Mouse (Mus musculus) forebrain, embryonic 13.5 days (tissue): ENCODE data around the gene Tmprss9. TPM values are rescaled to one million over a fixed set of nuclear protein-coding genes. Genes with fewer than 3 reads are reported as not detected.

Experiments used
- ATAC-seq: fragments of 200-750 bp; cut with Nextera tagmentation; 2 replicates; pipeline ENCODE4 v1.8.0; 2017
- H3K27ac ChIP-seq: fragments of 300-500 bp; sonication (generic); 2 replicates; pipeline ENCODE4 v1.5.1; 2015; ENCODE audit warnings: inconsistent platforms, mild to moderate bottlenecking, moderate library complexity
- H3K27me3 ChIP-seq: fragments of 300-500 bp; sonication (generic); 2 replicates; pipeline ENCODE4 v1.6.1; 2015; ENCODE audit warnings: mild to moderate bottlenecking, inconsistent platforms
- H3K36me3 ChIP-seq: fragments of 300-500 bp; sonication (generic); 2 replicates; pipeline ENCODE4 v1.6.1; 2015; ENCODE audit warnings: mild to moderate bottlenecking, inconsistent platforms; ENCODE audit not compliant: poor library complexity, severe bottlenecking
- H3K4me1 ChIP-seq: fragments of 300-500 bp; sonication (generic); 2 replicates; pipeline ENCODE4 v1.6.1; 2015; ENCODE audit warnings: inconsistent platforms
- H3K4me2 ChIP-seq: fragments of 300-500 bp; sonication (generic); 2 replicates; pipeline ENCODE4 v1.6.1; 2015; ENCODE audit warnings: inconsistent platforms, mild to moderate bottlenecking, moderate library complexity
- H3K4me3 ChIP-seq: fragments of 300-500 bp; sonication (generic); 2 replicates; pipeline ENCODE4 v1.5.1; 2015; ENCODE audit warnings: mild to moderate bottlenecking, inconsistent platforms
- H3K9ac ChIP-seq: fragments of 300-500 bp; sonication (generic); 2 replicates; pipeline ENCODE4 v1.6.1; 2015; ENCODE audit warnings: mild to moderate bottlenecking, inconsistent platforms
- H3K9me3 ChIP-seq: fragments of 300-500 bp; sonication (generic); replicated peaks from 2 replicates; pipeline ENCODE4 v1.6.1; 2016; ENCODE audit warnings: inconsistent platforms
- WGBS: fragments of 180-500 bp; shearing (Covaris S2); methylation state at CpG from one replicate; pipeline ENCODE4 v1.1.7; 2015; 5-methylcytosine and 5-hydroxymethylcytosine counted together
- polyA plus RNA-seq: library from polyadenylated mRNA; unstranded; fragments of >200 nt; fragmentation: Nextera tagmentation; extraction: Ambion mirVana; gene quantifications from 2 replicates; pipeline ENCODE4 v1.2.1, GENCODE M21; 2015

Tmprss9 gene
- polyA plus RNA-seq, 1 experiment from 2014 or later = 0.14 TPM

DNA sequence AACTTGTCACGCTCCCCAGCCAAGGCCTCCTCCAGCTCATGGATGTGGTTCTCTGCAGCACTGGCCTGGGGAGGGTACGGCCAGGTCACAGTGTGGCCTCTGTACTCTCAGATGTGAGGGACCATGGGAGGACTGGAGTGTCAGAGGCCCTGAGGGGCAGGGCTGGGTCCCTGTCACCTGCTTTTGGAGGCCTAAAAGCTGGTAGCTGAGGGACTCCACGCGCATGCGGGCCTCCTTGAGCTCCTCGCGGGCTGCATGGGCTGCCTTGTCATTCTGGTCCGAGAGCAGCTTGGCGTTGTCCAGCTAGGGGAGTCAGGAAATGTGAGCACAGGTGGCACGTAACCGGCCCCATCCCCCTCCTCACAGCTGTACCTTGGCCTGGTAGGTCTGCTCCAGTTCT, 33.1 kb downstream of the Tmprss9 start:
- Histone ChIP-seq H3K4me1 (peaks cover 3% of the 10 kb centered on the region), H3K9ac (no peak overlapping the region), H3K9me3 (no peaks in the 10 kb centered on the region), H3K27me3 (no peaks in the 10 kb centered on the region), H3K36me3 (peaks cover 80% of the 10 kb centered on the region), H3K4me2 (no peak overlapping the region), H3K27ac (no peak overlapping the region), H3K4me3 (no peak overlapping the region)
- no peak for ATAC-seq
- WGBS = 96% methylated on average over 11 of the region's 11 CpGs

DNA sequence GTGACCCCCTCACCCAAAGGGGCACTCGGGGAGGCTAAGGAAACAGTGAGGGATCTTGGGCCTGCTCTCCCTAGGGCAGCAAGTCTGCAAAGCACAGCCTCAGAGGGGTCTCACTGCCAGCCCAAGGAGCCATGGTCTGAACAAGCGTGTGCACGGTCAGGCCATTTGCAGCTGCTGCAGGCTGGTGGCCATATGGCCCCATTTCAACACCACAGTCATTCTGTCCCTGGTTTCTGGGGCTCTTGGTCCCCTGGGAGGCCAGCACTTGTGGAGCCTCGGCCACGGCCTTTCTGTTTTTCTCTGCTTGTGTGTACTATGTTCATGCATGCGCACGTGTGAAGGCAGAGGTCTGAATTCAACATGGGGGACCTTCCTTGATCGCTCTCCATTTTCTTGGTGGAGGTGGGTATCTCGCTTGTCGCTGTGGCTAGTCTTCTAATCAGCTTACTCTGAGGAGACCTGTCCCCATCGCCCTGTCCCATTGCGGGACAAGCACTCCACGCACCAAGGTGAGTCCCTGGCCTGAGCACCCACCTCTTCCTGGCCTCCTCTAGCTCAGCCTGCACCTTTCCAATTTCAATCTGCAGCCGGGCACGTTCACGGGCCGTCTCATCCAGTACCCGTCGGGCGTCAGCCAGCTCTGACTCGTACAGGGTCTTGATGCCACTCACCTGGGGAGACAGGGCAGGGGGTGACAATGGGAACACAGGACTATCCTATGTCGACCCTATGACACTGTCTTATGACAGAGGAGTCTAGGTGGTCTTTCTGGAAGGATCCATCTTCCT, 37.9 kb downstream of the Tmprss9 start:
- H3K4me1 ChIP-seq = no peaks in the 10 kb centered on the region
- H3K36me3 ChIP-seq = peaks cover 94% of the 10 kb centered on the region
- no peak overlapping the region for H3K4me2 ChIP-seq
- no peaks in the 10 kb centered on the region for H3K9me3 ChIP-seq
- no peak overlapping the region for H3K4me3 ChIP-seq
- H3K27ac ChIP-seq = no peak overlapping the region
- no peak overlapping the region for H3K9ac ChIP-seq
- H3K27me3 ChIP-seq = no peaks in the 10 kb centered on the region
- ATAC-seq = no peak
- 98% methylated on average over 22 of the region's 22 CpGs for WGBS

DNA sequence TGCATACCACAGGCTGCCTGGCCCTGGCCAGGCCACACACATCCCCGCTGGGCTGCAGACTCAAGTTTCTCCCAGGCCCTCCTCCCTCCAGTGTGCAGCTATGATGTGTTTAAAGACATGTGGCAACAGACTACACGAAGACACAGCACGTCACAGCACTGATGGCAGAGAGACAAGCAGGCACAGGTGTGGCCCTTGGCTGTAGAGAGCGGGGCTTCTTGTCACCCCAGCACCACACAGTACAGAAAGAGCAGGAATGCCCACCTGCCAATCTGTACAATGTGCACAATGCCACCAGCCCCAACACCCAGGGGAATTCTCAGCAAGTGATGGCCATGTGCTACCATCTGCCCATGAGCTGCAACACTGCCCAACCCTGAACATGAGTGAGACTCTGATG, 39.7 kb downstream of the Tmprss9 start:
- H3K4me2 ChIP-seq = no peak overlapping the region
- H3K36me3 ChIP-seq = peaks cover 85% of the 10 kb centered on the region
- no peak overlapping the region for H3K9ac ChIP-seq
- peaks cover 11% of the 10 kb centered on the region for H3K4me1 ChIP-seq
- H3K27ac ChIP-seq = no peak overlapping the region
- no peaks in the 10 kb centered on the region for H3K27me3 ChIP-seq
- H3K4me3 ChIP-seq = no peak overlapping the region
- no peaks in the 10 kb centered on the region for H3K9me3 ChIP-seq
- no peak for ATAC-seq
- over 99% methylated on average over 4 of the region's 4 CpGs for WGBS

DNA sequence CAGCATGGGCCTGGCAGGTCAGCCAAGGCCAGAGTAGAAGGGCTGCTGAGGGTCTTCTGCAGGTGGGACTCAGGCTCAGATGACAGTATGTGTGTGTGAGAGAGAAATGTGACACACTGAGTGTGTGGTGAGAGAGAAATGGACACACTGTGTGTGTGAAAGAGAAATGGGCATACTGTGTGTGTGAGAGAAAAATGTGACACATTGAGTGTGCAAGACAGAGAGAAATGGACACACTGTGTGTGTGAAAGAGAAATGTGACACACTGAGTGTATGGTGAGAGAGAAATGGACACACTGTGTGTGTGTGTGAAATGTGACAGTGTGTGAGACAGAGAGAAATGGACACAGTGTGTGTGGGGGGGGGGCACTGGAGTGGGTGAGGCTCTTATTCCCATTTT, 40.2 kb downstream of the Tmprss9 start:
- ATAC-seq = no peak
- Histone ChIP-seq H3K27ac (no peak overlapping the region), H3K36me3 (peaks cover 82% of the 10 kb centered on the region)

DNA sequence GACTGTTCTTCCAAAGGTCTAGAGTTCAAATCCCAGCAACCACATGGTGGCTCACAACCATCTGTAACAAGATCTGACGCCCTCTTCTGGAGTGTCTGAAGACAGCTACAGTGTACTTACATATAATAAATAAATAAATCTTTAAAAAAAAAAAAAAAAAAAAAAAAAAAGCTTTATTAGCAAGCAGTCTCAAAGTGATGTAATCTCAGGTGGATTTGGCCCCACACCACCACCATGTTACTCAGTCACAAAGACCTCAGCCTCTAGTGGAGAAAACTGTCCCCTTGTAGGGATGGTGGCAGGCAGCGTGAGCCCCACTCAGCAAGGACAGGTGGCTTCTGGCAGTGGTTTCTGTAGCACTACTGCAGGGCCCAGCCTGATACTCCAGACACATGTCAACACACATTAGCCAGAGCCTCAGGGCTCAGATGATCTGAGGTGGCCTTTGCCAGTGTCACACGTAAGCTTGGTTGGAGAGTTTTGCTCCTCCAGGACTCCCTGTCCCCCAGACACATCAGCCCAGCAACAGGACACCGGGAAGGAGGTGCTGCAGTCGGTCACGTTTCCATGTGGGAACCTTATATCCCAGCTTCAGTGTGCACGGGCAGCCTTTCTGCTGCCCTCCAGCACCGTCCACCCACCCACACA, 41.8 kb downstream of the Tmprss9 start:
- WGBS = 91% methylated on average over 7 of the region's 8 CpGs

More for the DNA sequence above, 40.2 kb downstream of the Tmprss9 start:
- Histone ChIP-seq H3K9ac (no peak overlapping the region), H3K27me3 (no peaks in the 10 kb centered on the region), H3K4me1 (peaks cover 16% of the 10 kb centered on the region), H3K4me2 (no peak overlapping the region), H3K9me3 (no peaks in the 10 kb centered on the region), H3K4me3 (no peak overlapping the region)

DNA sequence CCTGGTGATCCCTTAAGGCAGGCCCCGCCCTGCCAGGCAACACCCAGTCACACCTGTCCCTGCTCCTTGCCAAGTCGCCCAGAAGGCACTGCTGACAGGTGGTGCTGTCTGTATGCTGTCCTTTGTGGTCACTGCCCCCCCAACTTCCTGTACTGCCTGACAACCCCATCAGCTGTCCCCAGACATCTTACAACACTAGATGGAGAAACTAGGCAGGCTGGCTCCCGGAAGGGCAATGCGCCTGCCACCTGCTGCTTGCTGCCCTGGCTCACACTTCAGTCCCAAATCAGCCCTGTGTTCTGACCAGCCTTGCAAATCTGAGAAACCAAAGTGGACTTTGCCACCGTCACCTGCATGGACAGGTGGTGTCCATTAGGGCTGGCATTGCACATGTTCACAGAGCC, 42.6 kb downstream of the Tmprss9 start:
- Histone ChIP-seq H3K4me1 (peaks cover 23% of the 10 kb centered on the region), H3K9ac (no peak overlapping the region; the same call in 1 of the 2 replicates), H3K36me3 (peaks cover 58% of the 10 kb centered on the region), H3K4me2 (no peak overlapping the region), H3K27me3 (no peaks in the 10 kb centered on the region), H3K27ac (no peak overlapping the region), H3K9me3 (no peaks in the 10 kb centered on the region), H3K4me3 (no peak overlapping the region)
- no peak for ATAC-seq
- 91% methylated on average over 5 of the region's 5 CpGs for WGBS

More for the DNA sequence above, 41.8 kb downstream of the Tmprss9 start:
- Histone ChIP-seq H3K36me3 (peaks cover 66% of the 10 kb centered on the region), H3K4me2 (no peak overlapping the region), H3K4me3 (no peak overlapping the region), H3K9me3 (no peaks in the 10 kb centered on the region), H3K9ac (no peak overlapping the region), H3K27ac (no peak overlapping the region), H3K4me1 (peaks cover 23% of the 10 kb centered on the region), H3K27me3 (no peaks in the 10 kb centered on the region)
- ATAC-seq = no peak

DNA sequence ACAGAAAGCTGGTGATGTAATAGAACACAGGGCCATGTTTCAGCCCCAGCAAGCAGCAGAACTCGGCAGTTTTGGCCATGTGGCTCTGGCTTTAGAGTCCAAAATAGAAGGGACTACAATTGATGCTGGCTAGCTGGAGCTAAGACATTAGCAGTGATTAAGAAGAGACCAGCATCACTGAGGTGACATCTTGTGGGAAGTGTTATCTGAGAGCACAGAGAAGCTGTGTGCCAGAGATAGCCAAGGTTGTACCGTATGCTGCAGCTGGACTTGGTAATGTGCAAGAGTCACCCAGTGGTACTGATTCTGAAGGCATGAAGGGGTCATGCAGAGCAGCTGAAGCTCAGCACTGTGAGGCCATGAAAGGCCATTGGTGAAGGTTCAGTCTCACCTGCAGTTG, 43.6 kb downstream of the Tmprss9 start:
- Histone ChIP-seq H3K9ac (no peak overlapping the region), H3K36me3 (peaks cover 48% of the 10 kb centered on the region), H3K4me3 (no peak overlapping the region), H3K27me3 (no peaks in the 10 kb centered on the region), H3K4me1 (peaks cover 23% of the 10 kb centered on the region), H3K9me3 (no peaks in the 10 kb centered on the region), H3K4me2 (no peak overlapping the region), H3K27ac (no peak overlapping the region)
- WGBS = 88% methylated on average over 2 of the region's 2 CpGs
- ATAC-seq = no peak

DNA sequence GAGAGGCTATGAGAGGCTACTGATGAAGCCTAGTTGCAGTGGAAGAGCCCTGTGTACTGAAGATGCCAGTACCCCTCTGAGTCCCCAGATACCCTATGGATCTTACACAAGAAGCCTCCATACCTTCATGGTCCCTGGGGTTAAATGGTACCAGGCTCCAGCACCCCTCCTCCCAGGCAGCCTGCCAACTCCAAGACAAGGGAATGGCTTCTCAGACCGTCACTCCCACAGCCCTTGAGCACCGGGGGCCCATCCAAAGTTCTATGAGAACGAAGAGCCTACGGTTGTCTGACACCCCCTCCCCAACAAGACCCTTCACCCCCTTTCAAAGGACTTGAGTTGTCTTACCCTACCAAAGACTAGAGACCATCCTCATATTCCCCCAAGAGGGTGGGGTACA, 44.1 kb downstream of the Tmprss9 start:
- 72% methylated on average over 4 of the region's 4 CpGs for WGBS
- Histone ChIP-seq H3K4me3 (no peak overlapping the region), H3K9me3 (no peaks in the 10 kb centered on the region), H3K4me2 (0 out of 2 replicates have a peak overlapping the region, but pooled peaks have one; percentile 99), H3K27ac (no peak overlapping the region), H3K27me3 (no peaks in the 10 kb centered on the region), H3K9ac (no peak overlapping the region), H3K36me3 (peaks cover 44% of the 10 kb centered on the region), H3K4me1 (peaks cover 23% of the 10 kb centered on the region)
- no peak for ATAC-seq

DNA sequence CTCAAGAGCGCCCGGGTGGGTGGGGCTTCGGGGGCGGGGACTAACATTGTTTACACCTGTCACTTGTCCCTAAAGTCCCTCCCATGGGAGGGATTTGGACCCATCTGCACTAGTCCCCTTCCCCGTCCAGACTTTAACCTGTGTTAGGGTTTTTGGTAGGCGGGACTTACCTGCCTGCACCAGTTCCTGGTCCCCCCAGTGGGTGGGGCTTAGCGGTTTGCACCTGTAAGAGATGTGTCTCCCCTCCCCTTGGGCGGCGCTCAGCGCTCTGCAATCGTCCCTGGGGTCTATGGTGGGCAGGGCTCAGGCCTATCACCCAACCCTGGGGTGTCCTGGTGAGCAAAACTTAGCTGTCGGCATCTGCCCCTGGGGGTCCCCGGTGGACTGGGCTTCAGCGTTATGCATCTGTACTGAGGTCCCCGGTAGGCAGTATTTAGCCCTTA, 45.7 kb downstream of the Tmprss9 start:
- Histone ChIP-seq H3K27ac (peak overlapping the region; percentile 48; the same call in 1 of the 2 replicates), H3K4me3 (peak overlapping the region; percentile 93), H3K4me1 (peaks cover 31% of the 10 kb centered on the region), H3K36me3 (peaks cover 28% of the 10 kb centered on the region), H3K9ac (peak overlapping the region; percentile 90), H3K9me3 (no peaks in the 10 kb centered on the region), H3K27me3 (no peaks in the 10 kb centered on the region), H3K4me2 (peak overlapping the region; percentile 99)
- no peak; the same call in 1 of the 2 replicates for ATAC-seq
- WGBS = 1% methylated on average over 15 of the region's 15 CpGs

DNA sequence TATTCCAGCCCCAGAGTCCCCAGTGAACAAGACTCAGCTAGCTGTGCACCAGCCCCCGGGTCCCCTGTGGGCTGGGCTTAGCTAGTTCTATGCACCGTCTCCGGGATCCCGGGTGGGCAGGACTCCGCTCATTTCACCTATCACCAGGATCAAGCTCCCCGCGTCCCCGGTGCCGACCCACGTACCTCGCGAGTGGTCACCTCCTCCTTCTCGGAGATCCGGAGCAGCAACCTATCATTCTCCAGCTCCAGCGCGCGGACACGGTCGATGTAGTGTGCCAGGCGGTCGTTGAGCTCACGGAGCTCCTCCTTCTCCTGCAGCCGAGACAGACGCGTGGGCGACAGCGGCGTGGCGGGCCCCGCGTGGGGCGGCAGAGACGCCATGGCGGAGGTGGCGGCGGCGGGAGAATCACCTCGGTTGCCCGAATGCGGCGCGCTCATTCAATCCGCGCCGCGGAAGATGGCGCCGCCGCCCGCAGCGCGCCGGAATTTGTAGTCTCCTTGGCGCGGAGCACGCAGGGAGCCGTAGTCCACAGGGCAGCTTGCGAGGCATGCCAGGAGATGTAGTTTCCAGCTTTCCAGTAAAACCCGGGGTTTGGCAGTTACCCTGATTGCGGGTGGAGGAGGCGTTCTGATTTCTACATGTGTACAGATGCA, 46.3 kb downstream of the Tmprss9 start, which contains the start of gene Lmnb2:
Gene Lmnb2, minus strand, starts transcription at position 467 of the 656 bp plus-strand sequence.
- H3K27me3 ChIP-seq = no peaks in the 10 kb centered on the region
- peak within 1 kb of the TSS; percentile 90 for H3K9ac ChIP-seq
- peak; percentile 87 for ATAC-seq
- H3K4me1 ChIP-seq = peaks cover 31% of the 10 kb centered on the region
- H3K9me3 ChIP-seq = no peaks in the 10 kb centered on the region
- H3K36me3 ChIP-seq = peaks cover 23% of the 10 kb centered on the region
- peak within 1 kb of the TSS; percentile 93 for H3K4me3 ChIP-seq
- peak within 1 kb of the TSS; percentile 48; the same call in 1 of the 2 replicates for H3K27ac ChIP-seq
- WGBS = 1% methylated on average over 61 of the region's 61 CpGs
- H3K4me2 ChIP-seq = peak within 1 kb of the TSS; percentile 99

DNA sequence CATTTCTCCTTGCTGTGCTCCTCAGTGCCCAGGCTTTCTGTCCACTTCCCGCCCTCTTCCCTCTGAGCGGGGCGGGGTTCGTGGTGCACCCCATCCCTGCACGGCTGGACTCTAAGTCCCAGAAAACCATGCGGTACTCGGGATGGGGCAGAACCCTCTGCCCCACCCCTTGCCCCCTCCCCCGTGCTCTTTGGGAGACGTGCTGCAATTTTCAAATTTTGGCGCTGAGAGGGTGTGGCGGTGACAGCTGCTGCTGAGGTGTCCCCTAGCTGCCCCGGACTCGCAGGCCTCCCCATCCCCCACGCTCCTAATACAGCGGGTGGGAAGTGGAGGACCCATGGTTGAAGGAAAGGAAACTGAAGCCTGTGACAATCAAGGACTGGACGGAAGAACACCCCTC, 50.3 kb downstream of the Tmprss9 start:
- 7% methylated on average over 16 of the region's 16 CpGs for WGBS
- H3K27ac ChIP-seq = no peak overlapping the region
- no peak for ATAC-seq
- no peaks in the 10 kb centered on the region for H3K9me3 ChIP-seq
- peak overlapping the region; percentile 54 for H3K9ac ChIP-seq
- H3K4me3 ChIP-seq = peak overlapping the region; percentile 17
- no peaks in the 10 kb centered on the region for H3K27me3 ChIP-seq
- no peaks in the 10 kb centered on the region for H3K36me3 ChIP-seq
- H3K4me2 ChIP-seq = peak overlapping the region; percentile 46
- peaks cover 15% of the 10 kb centered on the region for H3K4me1 ChIP-seq

DNA sequence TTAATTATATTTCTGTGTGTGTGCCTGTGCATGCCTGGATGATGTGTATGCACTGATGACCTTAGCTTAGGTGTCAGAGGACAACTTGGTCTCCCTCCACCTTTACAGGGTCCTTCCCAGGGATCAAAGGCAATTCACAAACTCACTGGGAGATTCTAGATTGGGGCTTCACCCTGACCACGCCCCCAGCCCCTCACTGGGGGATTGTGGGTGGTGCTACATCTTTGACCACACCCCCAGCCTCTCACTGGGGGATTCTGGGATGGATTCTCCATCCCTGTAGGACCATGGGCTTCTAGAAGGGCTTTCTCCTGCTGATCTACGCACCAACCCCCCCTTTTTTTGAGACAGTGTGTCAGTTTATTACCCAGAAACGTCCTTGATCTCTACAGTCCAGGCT, 53.8 kb downstream of the Tmprss9 start:
- no peak overlapping the region for H3K4me2 ChIP-seq
- H3K9me3 ChIP-seq = no peaks in the 10 kb centered on the region
- no peak overlapping the region for H3K4me3 ChIP-seq
- WGBS = 37% methylated on average over 3 of the region's 3 CpGs
- no peak for ATAC-seq
- no peaks in the 10 kb centered on the region for H3K36me3 ChIP-seq
- no peak overlapping the region for H3K9ac ChIP-seq
- peaks cover 5% of the 10 kb centered on the region; the same call in 1 of the 2 replicates for H3K27me3 ChIP-seq
- peaks cover 23% of the 10 kb centered on the region for H3K4me1 ChIP-seq
- no peak overlapping the region for H3K27ac ChIP-seq
